Mouse (Mus musculus) Muller cell, postnatal 12 days (primary cell): ENCODE data around the gene Rnf40.
"Not testable (repeated sequence)": the region's sequence is repeated elsewhere in the genome, so short reads cannot be mapped to it uniquely, and the experiment has no call there.

Experiments
- DNase-seq: peaks from one replicate; pipeline ENCODE4 v3.0.0-alpha.2; 2015; ENCODE audit errors: inconsistent ontology term

Rnf40 gene

GRCm38 (mm10) chr7:127602903-127603302, 14.3 kb downstream of the Rnf40 start:
- no peak for DNase-seq

GRCm38 (mm10) chr7:127604256-127604655, 15.7 kb downstream of the Rnf40 start:
- DNase-seq: no peak

GRCm38 (mm10) chr7:127607150-127607549, 18.6 kb downstream of the Rnf40 start:
- no peak for DNase-seq

GRCm38 (mm10) chr7:127611011-127611410, 22.4 kb downstream of the Rnf40 start:
- no peak for DNase-seq

- no peak for DNase-seq
These were observed 23.0 kb downstream of the Rnf40 start for GRCm38 (mm10) chr7:127611561-127611960.

- DNase-seq: no peak
These were observed 24.9 kb downstream of the Rnf40 start for GRCm38 (mm10) chr7:127613501-127613900.

- no peak for DNase-seq
These were observed 25.5 kb downstream of the Rnf40 start for GRCm38 (mm10) chr7:127614091-127614490.

GRCm38 (mm10) chr7:127614511-127614890, 25.9 kb downstream of the Rnf40 start:
- DNase-seq: peak; percentile 62

- peak; percentile 87 for DNase-seq
These were observed 26.6 kb downstream of the Rnf40 start, which contains the start of gene Zfp629 for GRCm38 (mm10) chr7:127614891-127615843. Zfp629 (minus strand) TSS chr7:127615797.

- DNase-seq: no peak
These were observed 27.8 kb downstream of the Rnf40 start for GRCm38 (mm10) chr7:127616336-127616735.

GRCm38 (mm10) chr7:127616881-127617280, 28.3 kb downstream of the Rnf40 start:
- DNase-seq: no peak

GRCm38 (mm10) chr7:127617962-127618361, 29.4 kb downstream of the Rnf40 start:
- DNase-seq: no peak

- not testable (repeated sequence) for DNase-seq
These were observed 29.8 kb downstream of the Rnf40 start for GRCm38 (mm10) chr7:127618402-127618801.

- no peak for DNase-seq
These were observed 37.5 kb downstream of the Rnf40 start for GRCm38 (mm10) chr7:127626039-127626438.

- DNase-seq: no peak
These were observed 37.9 kb downstream of the Rnf40 start for GRCm38 (mm10) chr7:127626471-127626870.

GRCm38 (mm10) chr7:127628646-127629045, 40.1 kb downstream of the Rnf40 start:
- no peak for DNase-seq

GRCm38 (mm10) chr7:127631416-127631815, 42.8 kb downstream of the Rnf40 start:
- DNase-seq: no peak

- peak; percentile 87 for DNase-seq
These were observed 48.4 kb downstream of the Rnf40 start for GRCm38 (mm10) chr7:127636963-127637362.

- no peak for DNase-seq
These were observed 52.7 kb downstream of the Rnf40 start for GRCm38 (mm10) chr7:127641260-127641659.

GRCm38 (mm10) chr7:127642254-127642653, 53.7 kb downstream of the Rnf40 start:
- no peak for DNase-seq

GRCm38 (mm10) chr7:127646363-127646762, 57.8 kb downstream of the Rnf40 start:
- no peak for DNase-seq

- not testable (repeated sequence) for DNase-seq
These were observed 59.0 kb downstream of the Rnf40 start for GRCm38 (mm10) chr7:127647576-127647975.

GRCm38 (mm10) chr7:127648516-127649201, 60.1 kb downstream of the Rnf40 start:
- no peak for DNase-seq
